Mouse (Mus musculus) ES-E14 (cell line): ENCODE data around the gene Patz1.

ENCODE experiments used
- CHD2 ChIP-seq: IDR thresholded peaks from 2 replicates; pipeline ENCODE4 v1.6.1; 2014; ENCODE audit warnings: mild to moderate bottlenecking, low read depth, low read length, inconsistent platforms
- ZC3H11A ChIP-seq: IDR thresholded peaks from 2 replicates; pipeline ENCODE4 v1.6.1; 2012; ENCODE audit warnings: low read depth, mild to moderate bottlenecking, inconsistent platforms, low read length, borderline replicate concordance
- ZNF384 ChIP-seq: IDR thresholded peaks from 2 replicates; pipeline ENCODE4 v1.6.1; 2012; ENCODE audit warnings: low read depth, low read length, inconsistent platforms

DNA sequence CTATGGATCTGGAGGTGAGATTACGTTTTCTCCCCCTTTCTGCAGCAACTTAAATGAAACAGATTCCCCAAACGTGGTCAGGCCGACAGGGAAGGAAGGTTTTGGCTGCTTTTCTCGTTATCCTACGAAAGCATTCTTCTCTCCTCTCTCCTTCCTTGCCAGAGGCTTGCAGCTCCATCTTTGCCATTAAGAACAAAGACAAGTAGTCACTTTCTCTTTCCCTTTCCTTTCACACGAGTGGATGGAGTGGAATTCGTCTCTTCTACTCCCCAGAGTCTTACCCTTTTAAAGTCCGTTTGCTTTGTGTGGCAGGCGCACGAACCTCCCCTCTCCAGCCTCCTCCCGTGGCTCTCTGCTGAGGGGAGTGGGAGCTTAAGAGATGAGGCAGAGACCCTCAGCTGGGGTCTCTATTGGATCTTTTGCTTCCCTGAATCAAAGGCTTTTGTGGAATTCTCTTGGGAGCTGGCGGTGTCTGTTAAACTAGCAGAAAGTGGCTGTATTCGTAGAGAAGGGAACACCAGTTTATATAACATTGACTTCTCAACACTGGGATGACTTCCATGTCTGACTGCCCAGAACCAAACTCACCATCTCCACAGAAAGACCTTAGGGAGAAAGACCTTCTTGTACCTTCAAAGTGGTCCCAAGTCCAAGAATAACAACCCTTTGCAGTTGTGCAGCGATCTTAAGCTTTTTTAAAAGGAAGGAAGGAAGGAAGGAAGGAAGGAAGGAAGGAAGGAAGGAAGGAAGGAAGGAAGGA is 42.5 kb downstream of the Patz1 start:
- no peak for TF ChIP-seq ZC3H11A
- TF ChIP-seq ZNF384 = no peak
- no peak for TF ChIP-seq CHD2
